Mouse (Mus musculus) hindbrain, embryonic 16.5 days (tissue): ENCODE data around the gene Zbtb24. TPM values are rescaled to one million over a fixed set of nuclear protein-coding genes. Genes with fewer than 3 reads are reported as not detected.

Experiments
- ATAC-seq: fragments of 200-750 bp; cut with Nextera tagmentation; 2 replicates; pipeline ENCODE4 v1.8.0; 2017; ENCODE audit warnings: moderate TSS enrichment, moderate library complexity
- H3K27ac ChIP-seq: fragments of 300-500 bp; sonication (generic); 2 replicates; pipeline ENCODE4 v1.5.1; 2014; ENCODE audit warnings: low read depth, mild to moderate bottlenecking, control low read depth, low read length, moderate library complexity
- H3K27me3 ChIP-seq: fragments of 300-500 bp; sonication (generic); replicated peaks from 2 replicates; pipeline ENCODE4 v1.6.1; 2014; ENCODE audit warnings: low read length; ENCODE audit not compliant: control insufficient read depth, insufficient read depth
- H3K36me3 ChIP-seq: fragments of 300-500 bp; sonication (generic); 2 replicates; pipeline ENCODE4 v1.6.1; 2014; ENCODE audit warnings: mild to moderate bottlenecking, low read length, moderate library complexity, mixed read lengths; ENCODE audit not compliant: control insufficient read depth, insufficient read depth
- H3K4me1 ChIP-seq: fragments of 300-500 bp; sonication (generic); 2 replicates; pipeline ENCODE4 v1.6.1; 2014; ENCODE audit warnings: low read depth, low read length; ENCODE audit not compliant: control insufficient read depth, insufficient read depth
- H3K4me2 ChIP-seq: fragments of 300-500 bp; sonication (generic); 2 replicates; pipeline ENCODE4 v1.6.1; 2014; ENCODE audit warnings: mild to moderate bottlenecking, low read length, control low read depth, moderate library complexity
- H3K4me3 ChIP-seq: fragments of 300-500 bp; sonication (generic); 2 replicates; pipeline ENCODE4 v1.5.1; 2014; ENCODE audit warnings: mild to moderate bottlenecking, low read length, control low read depth, moderate library complexity
- H3K9ac ChIP-seq: fragments of 300-500 bp; sonication (generic); 2 replicates; pipeline ENCODE4 v1.6.1; 2014; ENCODE audit warnings: low read depth, mild to moderate bottlenecking, control low read depth, low read length, moderate library complexity
- H3K9me3 ChIP-seq: fragments of 300-500 bp; sonication (generic); 2 replicates; pipeline ENCODE4 v1.6.1; 2014; ENCODE audit warnings: mild to moderate bottlenecking, low read length, moderate library complexity; ENCODE audit not compliant: control insufficient read depth
- WGBS: fragments of 180-500 bp; shearing (Covaris S2); extraction: QIAGEN DNeasy Blood & Tissue Kit; methylation state at CpG from one replicate; pipeline ENCODE4 v1.1.7; 2014; 5-methylcytosine and 5-hydroxymethylcytosine counted together
- polyA plus RNA-seq: library from polyadenylated mRNA; unstranded; fragments of >200 nt; fragmentation: Nextera tagmentation; extraction: Ambion mirVana; gene quantifications from 2 replicates; pipeline ENCODE4 v1.2.1, GENCODE M21; 2015

Gene Zbtb24
- polyA plus RNA-seq, 1 experiment from 2014 or later, result 16.9 TPM

- Histone ChIP-seq H3K4me1 (no peaks in the 10 kb centered on the region), H3K27me3 (no peaks in the 10 kb centered on the region), H3K4me3 (no peak overlapping the region), H3K36me3 (no peaks in the 10 kb centered on the region), H3K9ac (no peak overlapping the region), H3K9me3 (no peaks in the 10 kb centered on the region), H3K27ac (no peak overlapping the region), H3K4me2 (no peak overlapping the region)
- WGBS, result 69% methylated on average over 2 of the region's 2 CpGs
- ATAC-seq, result no peak
These were observed 26.5 kb upstream of the Zbtb24 start for GRCm38 (mm10) chr10:41423681-41424080.

- Histone ChIP-seq H3K9ac (no peak overlapping the region), H3K4me3 (no peak overlapping the region), H3K36me3 (no peaks in the 10 kb centered on the region), H3K27ac (no peak overlapping the region), H3K9me3 (no peaks in the 10 kb centered on the region), H3K4me2 (no peak overlapping the region), H3K27me3 (no peaks in the 10 kb centered on the region), H3K4me1 (no peaks in the 10 kb centered on the region)
- 45% methylated on average over 6 of the region's 6 CpGs for WGBS
- ATAC-seq, result no peak
These were observed 23.8 kb upstream of the Zbtb24 start for GRCm38 (mm10) chr10:41426368-41426767.

GRCm38 (mm10) chr10:41434624-41435023 is 15.6 kb upstream of the Zbtb24 start:
- 28% methylated on average over 4 of the region's 4 CpGs for WGBS
- Histone ChIP-seq H3K27ac (no peak overlapping the region), H3K4me2 (no peak overlapping the region), H3K36me3 (no peaks in the 10 kb centered on the region), H3K9ac (no peak overlapping the region), H3K4me3 (no peak overlapping the region), H3K4me1 (no peaks in the 10 kb centered on the region), H3K27me3 (peaks cover 6% of the 10 kb centered on the region; the same call in 1 of the 2 replicates), H3K9me3 (no peaks in the 10 kb centered on the region)
- ATAC-seq, result no peak

GRCm38 (mm10) chr10:41435141-41435540 is 15.0 kb upstream of the Zbtb24 start:
- Histone ChIP-seq H3K27ac (no peak overlapping the region), H3K27me3 (peaks cover 6% of the 10 kb centered on the region; the same call in 1 of the 2 replicates), H3K9ac (no peak overlapping the region), H3K4me2 (no peak overlapping the region), H3K4me3 (no peak overlapping the region), H3K4me1 (no peaks in the 10 kb centered on the region), H3K36me3 (no peaks in the 10 kb centered on the region), H3K9me3 (no peaks in the 10 kb centered on the region)
- ATAC-seq, result no peak
- WGBS, result 46% methylated on average over 3 of the region's 3 CpGs

- Histone ChIP-seq H3K4me1 (peaks cover 20% of the 10 kb centered on the region), H3K9ac (no peak overlapping the region), H3K36me3 (peaks cover 6% of the 10 kb centered on the region; the same call in 1 of the 2 replicates), H3K27me3 (no peaks in the 10 kb centered on the region), H3K9me3 (no peaks in the 10 kb centered on the region), H3K4me2 (no peak overlapping the region), H3K27ac (no peak overlapping the region), H3K4me3 (no peak overlapping the region)
- ATAC-seq, result no peak
- WGBS, result 93% methylated on average over 1 of the region's 1 CpGs
These were observed 2.0 kb upstream of the Zbtb24 start for GRCm38 (mm10) chr10:41448216-41448615.

- Histone ChIP-seq H3K27ac (peak overlapping the region; percentile 59), H3K36me3 (peaks cover 6% of the 10 kb centered on the region; the same call in 1 of the 2 replicates), H3K9me3 (no peaks in the 10 kb centered on the region), H3K4me1 (peaks cover 23% of the 10 kb centered on the region), H3K4me3 (peak overlapping the region; percentile 96), H3K27me3 (no peaks in the 10 kb centered on the region), H3K4me2 (peak overlapping the region; percentile 86), H3K9ac (peak overlapping the region; percentile 68)
- peak; percentile 73 for ATAC-seq
- 8% methylated on average over 14 of the region's 14 CpGs for WGBS
These were observed 499 bp upstream of the Zbtb24 start for GRCm38 (mm10) chr10:41449684-41450083.

- Histone ChIP-seq H3K36me3 (peaks cover 9% of the 10 kb centered on the region), H3K27me3 (no peaks in the 10 kb centered on the region), H3K27ac (peak overlapping the region; percentile 60), H3K4me2 (peak overlapping the region; percentile 86), H3K9ac (peak overlapping the region; percentile 95), H3K9me3 (no peaks in the 10 kb centered on the region), H3K4me3 (peak overlapping the region; percentile 96), H3K4me1 (peaks cover 23% of the 10 kb centered on the region)
- WGBS, result 53% methylated on average over 18 of the region's 18 CpGs
- peak; percentile 6; the same call in 1 of the 2 replicates for ATAC-seq
These were observed 768 bp downstream of the Zbtb24 start for GRCm38 (mm10) chr10:41450780-41451522.

- Histone ChIP-seq H3K27me3 (no peaks in the 10 kb centered on the region), H3K4me1 (peaks cover 23% of the 10 kb centered on the region), H3K9me3 (no peaks in the 10 kb centered on the region), H3K27ac (no peak overlapping the region), H3K9ac (no peak overlapping the region), H3K4me3 (no peak overlapping the region), H3K36me3 (peaks cover 16% of the 10 kb centered on the region), H3K4me2 (no peak overlapping the region)
- 93% methylated on average over 9 of the region's 9 CpGs for WGBS
- ATAC-seq, result no peak
These were observed 1.5 kb downstream of the Zbtb24 start for GRCm38 (mm10) chr10:41451656-41452055.

- no peak for ATAC-seq
- 93% methylated on average over 3 of the region's 3 CpGs for WGBS
- H3K27ac ChIP-seq, result no peak overlapping the region
- no peak overlapping the region for H3K4me3 ChIP-seq
- H3K36me3 ChIP-seq, result peaks cover 16% of the 10 kb centered on the region
- no peaks in the 10 kb centered on the region for H3K27me3 ChIP-seq
- no peak overlapping the region for H3K4me2 ChIP-seq
- H3K4me1 ChIP-seq, result peaks cover 23% of the 10 kb centered on the region
- no peak overlapping the region for H3K9ac ChIP-seq
- no peaks in the 10 kb centered on the region for H3K9me3 ChIP-seq
These were observed 2.6 kb downstream of the Zbtb24 start for GRCm38 (mm10) chr10:41452791-41453190.
